Mouse (Mus musculus): ENCODE measurements at regions not wholly inside any gene's neighbourhood (a gene's known extent, or its start where the extent isn't known, plus 50 kb on each side); places are given as distances from the start of the nearest gene placed in this dataset.
"Not testable (repeated sequence)": the region's sequence is repeated elsewhere in the genome, so short reads cannot be mapped to it uniquely, and the experiment has no call there.

DNA sequence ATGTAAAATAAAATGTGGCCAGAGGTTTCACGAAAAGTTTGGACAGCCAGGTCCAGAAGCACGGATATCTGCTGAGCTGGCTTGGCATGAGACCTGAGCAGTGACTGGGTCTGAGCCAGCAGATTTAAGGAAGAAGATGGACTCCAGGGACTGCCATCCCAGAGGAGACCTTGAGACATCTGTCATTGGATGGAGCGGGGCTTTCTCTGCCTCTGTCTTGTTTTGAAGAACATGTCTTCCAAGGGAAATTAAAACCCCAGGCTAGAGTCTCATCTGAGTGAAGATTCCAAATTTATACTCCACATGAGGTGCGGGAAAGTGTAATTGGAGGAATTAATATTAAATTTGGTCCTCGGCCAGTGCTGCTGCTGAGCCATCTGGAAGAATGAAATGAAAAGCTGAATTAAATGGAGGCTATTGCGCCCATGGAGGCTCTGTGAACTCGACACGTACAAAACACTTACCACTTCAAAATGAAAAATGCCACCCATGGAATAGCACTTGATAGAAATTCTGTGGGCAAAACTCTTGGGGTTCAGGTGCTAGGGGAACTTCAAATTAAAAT lies 129.8 kb upstream of the Adcy2 start:
- no peak for DNase-seq (ENCODE audit: low spot score)

DNA sequence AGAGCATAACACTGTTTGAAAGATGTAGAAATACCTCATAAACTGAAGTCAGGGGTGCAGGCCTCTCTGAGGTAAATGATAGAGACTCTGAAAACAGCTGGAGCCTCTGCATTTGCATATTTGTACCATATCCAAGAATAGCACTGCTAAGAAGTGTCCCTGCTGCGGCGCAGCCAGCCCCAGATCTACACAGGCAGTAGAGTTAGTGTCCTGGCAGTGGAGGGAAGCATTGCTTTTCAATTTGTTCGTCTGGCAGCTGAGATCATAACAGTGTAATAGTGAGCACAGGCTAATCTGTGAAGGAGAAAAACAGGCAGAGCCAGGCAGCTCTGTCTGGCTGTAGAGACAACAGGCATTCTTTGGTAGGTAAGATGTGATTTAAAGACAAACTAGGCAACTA lies 128.2 kb upstream of the Adcy2 start:
- no peak for DNase-seq (ENCODE audit: low spot score)

DNA sequence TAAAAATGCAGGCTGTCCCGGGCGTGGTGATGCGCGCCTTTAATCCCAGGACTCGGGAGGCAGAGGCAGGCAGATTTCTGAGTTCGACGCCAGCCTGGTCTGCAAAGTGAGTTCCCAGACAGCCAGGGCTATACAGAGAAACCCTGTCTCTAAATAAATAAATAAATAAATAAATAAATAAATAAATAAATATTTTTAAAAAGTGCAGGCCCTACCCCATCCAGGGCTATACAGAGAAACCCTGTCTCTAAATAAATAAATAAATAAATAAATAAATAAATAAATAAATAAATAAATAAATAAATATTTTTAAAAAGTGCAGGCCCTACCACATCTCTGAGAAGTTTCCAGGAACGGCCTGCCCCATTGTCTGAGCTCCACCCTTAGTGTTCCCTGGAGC lies 119.4 kb upstream of the Adcy2 start:
- DNase-seq (ENCODE audit: low spot score): not testable (repeated sequence)

DNA sequence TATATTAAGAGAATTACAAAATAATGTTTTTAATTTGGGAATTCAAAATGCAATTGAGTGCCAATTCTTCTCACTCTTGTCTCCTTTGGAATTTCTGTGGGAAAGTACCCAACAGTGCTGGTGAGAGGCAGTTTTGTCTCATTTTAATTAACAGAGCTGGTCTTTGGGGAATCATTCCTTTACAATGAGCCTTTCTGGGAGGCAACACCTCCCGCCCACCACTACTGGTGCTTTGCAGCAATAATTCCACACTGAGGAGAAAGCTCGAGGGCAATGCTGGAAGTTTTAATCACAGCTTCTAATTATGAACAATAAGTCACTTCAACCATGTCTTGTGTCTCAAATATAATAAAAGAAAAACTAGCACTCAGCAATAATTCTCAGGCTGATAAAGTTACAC lies 109.8 kb upstream of the Adcy2 start:
- no peak for DNase-seq (ENCODE audit: low spot score)

DNA sequence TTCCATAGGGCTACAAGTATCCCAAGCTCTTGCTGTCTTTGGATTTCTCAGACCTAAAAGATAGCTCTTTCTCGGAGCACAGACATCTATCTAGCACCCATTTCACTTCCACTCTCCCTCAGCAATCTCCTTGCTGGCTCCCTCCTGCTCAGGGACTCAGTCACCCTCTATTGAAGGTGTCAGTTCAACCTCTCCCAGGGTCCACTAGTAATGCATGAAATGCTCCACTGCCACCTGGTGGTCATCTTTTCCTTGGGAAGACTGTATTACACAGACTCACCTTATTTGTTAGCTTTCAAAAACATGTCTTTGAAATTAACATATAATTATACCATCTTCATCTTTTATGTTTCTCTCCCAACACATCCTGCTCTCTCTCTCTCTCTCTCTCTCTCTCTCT lies 87.3 kb upstream of the Adcy2 start:
- DNase-seq (ENCODE audit: low spot score): peak; percentile 21

DNA sequence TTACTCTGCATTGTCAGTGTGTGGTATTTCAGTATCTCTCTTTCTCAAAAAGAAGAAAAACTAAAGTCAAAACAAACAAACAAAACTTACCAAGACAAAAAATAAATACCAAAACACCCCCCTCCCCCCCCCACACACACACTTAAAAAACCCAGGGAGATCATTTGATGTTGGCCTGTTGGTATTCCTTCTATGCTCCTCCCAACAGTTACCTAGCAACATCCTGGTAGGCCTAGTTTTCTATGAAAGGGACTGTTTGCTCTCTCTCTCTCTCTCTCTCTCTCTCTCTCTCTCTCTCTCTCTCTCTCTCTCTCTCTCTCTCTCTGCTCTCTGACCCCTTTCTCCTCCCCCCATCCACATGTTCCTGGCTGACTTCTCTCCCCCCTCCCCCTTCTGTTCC lies 71.0 kb upstream of the Adcy2 start:
- DNase-seq (ENCODE audit: low spot score): no peak

DNA sequence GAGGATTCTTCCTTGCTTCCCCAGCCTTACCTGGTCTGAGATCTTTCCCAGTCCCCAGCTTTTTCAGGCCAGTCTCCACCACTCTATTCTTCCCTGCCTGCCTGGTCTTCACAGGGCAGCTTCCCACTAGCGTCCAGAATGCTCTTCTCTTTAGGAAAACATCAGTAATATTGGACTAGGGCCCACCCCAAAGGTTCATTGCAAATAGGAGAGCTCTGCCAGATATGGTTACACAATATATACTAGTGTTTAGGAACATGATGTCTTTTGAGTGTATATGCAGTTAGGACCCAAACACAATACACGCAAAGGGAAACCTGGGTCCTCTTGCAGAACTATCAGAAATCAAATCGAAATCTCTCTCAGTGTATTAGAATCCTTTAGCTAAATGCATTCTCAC lies 70.5 kb upstream of the Adcy2 start:
- no peak for DNase-seq (ENCODE audit: low spot score)

DNA sequence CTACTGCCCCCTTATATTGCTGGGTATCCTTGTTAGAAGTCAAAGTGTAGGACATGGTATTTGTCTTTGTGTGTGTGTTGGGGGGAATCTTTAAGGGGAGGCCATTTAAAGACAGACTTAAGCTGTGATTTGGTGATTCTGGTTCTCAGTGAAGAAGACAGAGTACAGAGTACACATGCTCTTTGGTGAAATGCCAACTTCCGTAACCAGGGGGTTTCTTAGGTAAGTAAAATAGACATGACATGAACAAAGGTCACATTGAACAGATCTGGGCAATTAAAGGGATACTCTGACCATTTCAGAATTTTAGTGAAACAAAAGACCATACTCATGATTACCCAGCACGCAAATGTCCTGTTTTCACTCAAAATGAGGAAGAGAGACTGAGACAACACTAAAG lies 67.3 kb upstream of the Adcy2 start:
- DNase-seq (ENCODE audit: low spot score): no peak

DNA sequence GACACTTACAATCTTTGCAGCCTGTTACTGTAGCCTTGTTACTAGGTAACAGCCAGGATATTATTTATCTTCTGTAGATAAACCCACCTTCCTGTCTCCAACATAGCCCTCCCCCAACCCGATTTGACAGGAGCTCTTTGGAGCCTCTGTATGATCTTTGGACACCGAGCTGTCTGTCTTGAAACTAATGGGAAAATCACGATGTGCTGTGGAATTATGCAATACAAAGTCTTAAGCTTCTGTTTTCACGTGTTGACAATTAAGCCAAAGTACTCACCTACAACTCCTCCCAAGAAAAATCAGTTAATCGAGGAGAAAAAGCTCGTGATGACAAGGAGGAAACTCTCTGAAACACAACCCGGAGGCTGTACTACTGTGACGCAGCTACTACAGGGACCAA lies 65.9 kb upstream of the Adcy2 start:
- DNase-seq (ENCODE audit: low spot score): no peak

DNA sequence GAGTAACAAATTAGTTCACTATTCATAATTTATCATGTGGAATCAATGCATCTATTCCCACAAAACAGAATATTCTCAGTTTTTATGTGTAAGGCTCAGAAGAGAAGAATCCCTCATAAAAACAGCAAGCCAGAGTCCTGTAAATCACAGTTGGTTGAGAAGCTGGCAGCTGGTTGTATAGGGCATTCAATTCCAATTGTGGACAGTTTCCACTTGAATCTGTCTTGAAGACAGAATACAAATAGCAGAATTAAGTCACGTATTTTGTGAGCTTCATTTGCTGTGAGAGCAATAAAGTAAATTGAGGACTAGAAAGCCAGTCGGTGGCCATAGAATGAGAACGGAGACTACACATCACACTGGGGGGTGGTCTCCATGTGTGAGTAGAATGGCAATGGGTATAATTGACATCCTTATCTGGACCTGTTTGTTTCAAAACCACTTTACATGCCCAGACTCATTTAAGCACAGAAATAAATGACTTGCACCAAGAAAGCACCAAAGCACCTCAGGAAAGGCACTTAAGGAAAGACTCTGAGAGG lies 63.4 kb upstream of the Adcy2 start:
- DNase-seq (ENCODE audit: low spot score): no peak

DNA sequence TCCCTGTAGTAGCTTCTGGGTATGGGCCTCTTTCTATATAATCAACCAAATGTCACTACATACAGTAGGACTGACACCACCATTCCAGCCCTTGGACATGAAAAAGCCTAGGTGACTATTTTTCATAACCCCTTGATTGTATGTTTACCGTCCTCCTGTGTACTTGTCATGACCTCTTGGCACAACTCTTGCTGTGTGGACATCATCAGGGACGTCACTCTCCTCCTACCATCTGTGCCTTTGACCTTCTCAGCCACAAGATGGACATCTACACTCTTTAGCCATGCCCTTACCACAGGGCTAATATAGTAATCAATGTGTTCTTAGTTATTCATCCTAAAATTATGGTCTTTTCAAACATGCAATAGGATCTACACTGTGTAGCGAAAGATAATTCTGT lies 62.1 kb upstream of the Adcy2 start:
- DNase-seq (ENCODE audit: low spot score): no peak
